Mouse (Mus musculus): Measurements from ENCODE around the gene Sin3a. TPM values are rescaled to one million over a fixed set of nuclear protein-coding genes. Genes with fewer than 3 reads are reported as not detected.

Gene Sin3a
- polyA plus RNA-seq, 1 experiment from 2014 or later: 15.7 TPM

DNA sequence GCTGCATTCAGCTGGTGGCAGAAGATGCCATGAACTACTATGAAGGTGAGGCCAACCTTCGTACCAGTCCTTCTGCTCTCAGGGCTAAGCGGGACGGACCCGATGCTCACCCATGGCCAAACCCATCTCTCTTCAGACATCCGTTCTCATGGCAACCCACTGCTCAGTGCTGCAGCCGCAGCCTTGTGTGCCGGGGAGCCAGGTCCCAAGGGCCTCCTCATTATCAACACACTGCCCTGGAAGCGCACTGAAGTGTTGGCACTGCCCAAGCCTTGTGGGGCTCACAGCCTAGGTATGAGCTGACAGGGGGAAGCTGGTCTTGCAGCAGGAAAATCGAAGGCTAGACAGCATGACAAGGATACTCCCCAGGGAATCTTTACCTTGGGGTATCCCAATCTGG is 67.3 kb downstream of the Sin3a start:
- H3K36me3 ChIP-seq: peaks cover 60% of the 10 kb centered on the region
- no peaks in the 10 kb centered on the region for H3K27me3 ChIP-seq
- no peak overlapping the region for H3K4me3 ChIP-seq
- no peak overlapping the region for H3K9ac ChIP-seq
- no peak overlapping the region for H3K4me2 ChIP-seq
- no peaks in the 10 kb centered on the region for H3K9me3 ChIP-seq (replicated peaks)
- peaks cover 5% of the 10 kb centered on the region for H3K4me1 ChIP-seq (replicated peaks)
- WGBS: 88% methylated on average over 9 of the region's 9 CpGs
- H3K27ac ChIP-seq: no peak overlapping the region
- no peak for ATAC-seq (replicated peaks; ENCODE audit: insufficient number of reproducible peaks, insufficient read depth, low FRiP score, low read depth)

DNA sequence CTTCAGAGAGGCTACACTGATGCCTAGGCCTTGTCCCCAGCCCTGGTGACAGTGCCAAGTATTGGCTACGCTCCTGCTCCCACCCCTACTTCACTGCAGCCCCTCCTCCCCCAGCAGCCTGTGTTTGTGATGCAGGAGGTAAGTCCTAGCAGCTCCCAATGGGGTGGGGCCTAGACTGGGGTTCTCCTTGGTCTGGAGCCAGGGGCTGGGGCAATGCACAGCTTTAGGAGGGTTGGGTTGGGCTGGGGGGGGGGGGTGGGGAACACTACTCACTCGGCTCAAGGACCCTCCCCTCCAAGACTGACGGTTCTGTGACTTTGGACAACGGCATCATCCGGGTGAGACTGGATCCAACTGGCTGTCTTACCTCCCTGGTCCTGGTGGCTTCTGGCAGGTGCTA is 67.7 kb downstream of the Sin3a start:
- no peak for ATAC-seq (replicated peaks; ENCODE audit: insufficient number of reproducible peaks, insufficient read depth, low FRiP score, low read depth)
- no peak overlapping the region for H3K4me3 ChIP-seq
- no peak overlapping the region for H3K4me2 ChIP-seq
- no peak overlapping the region for H3K27ac ChIP-seq
- no peaks in the 10 kb centered on the region for H3K27me3 ChIP-seq
- no peaks in the 10 kb centered on the region for H3K9me3 ChIP-seq (replicated peaks)
- H3K36me3 ChIP-seq: peaks cover 60% of the 10 kb centered on the region
- H3K4me1 ChIP-seq (replicated peaks): peaks cover 5% of the 10 kb centered on the region
- H3K9ac ChIP-seq: no peak overlapping the region
- 85% methylated on average over 5 of the region's 5 CpGs for WGBS

DNA sequence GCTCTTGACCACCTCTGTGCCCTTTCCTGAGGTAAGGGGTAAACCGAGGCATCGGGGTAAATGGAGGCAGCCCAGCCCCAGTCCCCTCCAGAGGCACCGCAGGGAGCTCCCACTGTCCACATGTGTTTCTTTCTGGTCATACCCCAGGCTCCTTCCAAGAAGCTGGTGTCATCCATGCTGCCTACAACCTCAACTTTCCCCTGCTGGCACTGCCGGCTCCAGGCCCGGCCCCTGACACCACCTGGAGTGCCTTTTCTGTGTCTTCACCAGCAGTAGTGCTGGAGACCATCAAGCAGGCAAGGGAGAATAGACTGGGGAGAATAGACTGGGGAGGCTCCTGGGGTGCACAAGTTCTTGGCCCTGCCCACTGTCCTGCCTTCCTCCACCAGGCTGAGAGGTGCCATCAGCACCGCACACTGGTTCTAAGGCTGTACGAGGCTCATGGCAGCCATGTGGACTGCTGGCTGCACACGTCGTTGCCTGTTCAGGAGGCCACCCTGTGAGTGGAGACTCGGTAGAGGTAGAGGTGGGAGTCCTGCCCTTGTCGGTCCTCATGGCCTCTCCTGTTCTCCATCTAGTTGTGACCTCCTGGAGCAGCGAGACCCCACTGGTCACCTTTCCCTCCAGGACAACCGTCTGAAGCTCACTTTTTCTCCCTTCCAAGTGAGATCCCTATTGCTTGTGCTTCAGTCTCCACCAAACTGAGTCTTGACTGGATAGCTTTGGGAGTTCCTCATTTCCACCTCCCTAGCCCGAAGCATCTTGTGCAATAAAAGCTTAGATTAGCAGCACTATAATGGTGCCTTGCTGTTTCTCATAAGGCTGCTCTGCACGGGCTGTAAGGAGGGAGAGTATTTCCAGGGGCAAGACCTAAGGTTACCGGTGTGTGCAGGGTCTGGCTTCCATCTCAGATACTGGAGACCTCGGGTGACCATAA is 69.8 kb downstream of the Sin3a start:
- 80% methylated on average over 17 of the region's 17 CpGs for WGBS
- Histone ChIP-seq H3K9me3 (replicated peaks) (no peaks in the 10 kb centered on the region), H3K4me3 (no peak overlapping the region), H3K27ac (peak overlapping the region; percentile 45; the same call in 1 of the 2 replicates), H3K9ac (no peak overlapping the region), H3K4me2 (no peak overlapping the region), H3K36me3 (peaks cover 53% of the 10 kb centered on the region), H3K27me3 (no peaks in the 10 kb centered on the region), H3K4me1 (replicated peaks) (peaks cover 5% of the 10 kb centered on the region)
- no peak for ATAC-seq (replicated peaks; ENCODE audit: insufficient number of reproducible peaks, insufficient read depth, low FRiP score, low read depth)

DNA sequence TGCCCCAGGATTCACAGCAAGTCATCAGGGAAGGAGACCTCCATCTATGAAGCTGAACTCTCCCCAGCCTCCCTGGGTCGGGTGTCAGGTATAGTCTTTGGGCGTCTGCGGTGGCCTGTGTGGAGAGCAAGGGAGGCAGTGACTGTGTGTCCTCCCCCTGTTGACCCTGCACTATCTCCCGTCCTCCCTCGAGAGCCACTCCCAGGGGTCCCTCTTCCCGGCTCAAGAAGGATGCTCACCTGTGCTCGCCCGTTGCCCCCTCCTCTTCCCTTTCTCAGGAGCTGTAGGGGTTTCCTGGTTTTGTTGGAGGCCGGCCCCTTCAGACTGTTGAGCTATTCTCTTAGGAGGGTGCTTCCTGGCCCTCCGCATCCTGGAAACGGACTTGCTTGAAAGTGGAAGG is 71.4 kb downstream of the Sin3a start:
- H3K9me3 ChIP-seq (replicated peaks): no peaks in the 10 kb centered on the region
- 78% methylated on average over 11 of the region's 11 CpGs for WGBS
- H3K4me1 ChIP-seq (replicated peaks): peaks cover 13% of the 10 kb centered on the region
- H3K36me3 ChIP-seq: peaks cover 38% of the 10 kb centered on the region
- H3K27ac ChIP-seq: no peak overlapping the region
- no peaks in the 10 kb centered on the region for H3K27me3 ChIP-seq
- ATAC-seq (replicated peaks; ENCODE audit: insufficient number of reproducible peaks, insufficient read depth, low FRiP score, low read depth): no peak
- H3K4me3 ChIP-seq: no peak overlapping the region
- no peak overlapping the region for H3K4me2 ChIP-seq
- no peak overlapping the region for H3K9ac ChIP-seq

DNA sequence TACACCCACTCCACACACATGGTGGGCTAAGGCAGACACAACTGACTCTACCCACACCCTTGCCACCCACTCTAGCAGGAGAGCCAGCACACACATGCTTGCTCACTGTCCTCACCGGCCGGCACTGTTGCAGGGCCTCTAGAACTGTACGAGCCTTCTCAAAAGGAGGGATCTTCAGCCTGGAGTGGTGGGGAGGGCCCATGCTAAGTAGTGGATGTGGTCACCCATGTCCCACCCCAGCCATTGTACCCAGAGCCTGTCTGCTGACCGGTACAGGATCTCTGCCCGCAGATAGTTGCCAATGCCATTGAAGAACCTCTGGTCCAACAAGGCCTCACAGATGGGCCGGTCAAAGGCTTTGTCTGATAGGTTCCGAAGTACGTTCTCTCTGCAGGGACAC is 73.0 kb downstream of the Sin3a start:
- H3K27me3 ChIP-seq: no peaks in the 10 kb centered on the region
- no peaks in the 10 kb centered on the region for H3K9me3 ChIP-seq (replicated peaks)
- H3K36me3 ChIP-seq: peaks cover 24% of the 10 kb centered on the region
- ATAC-seq (replicated peaks; ENCODE audit: insufficient number of reproducible peaks, insufficient read depth, low FRiP score, low read depth): no peak
- no peak overlapping the region for H3K4me2 ChIP-seq
- H3K4me3 ChIP-seq: no peak overlapping the region
- H3K9ac ChIP-seq: no peak overlapping the region
- WGBS: 88% methylated on average over 8 of the region's 8 CpGs
- H3K4me1 ChIP-seq (replicated peaks): peaks cover 17% of the 10 kb centered on the region
- H3K27ac ChIP-seq: no peak overlapping the region

DNA sequence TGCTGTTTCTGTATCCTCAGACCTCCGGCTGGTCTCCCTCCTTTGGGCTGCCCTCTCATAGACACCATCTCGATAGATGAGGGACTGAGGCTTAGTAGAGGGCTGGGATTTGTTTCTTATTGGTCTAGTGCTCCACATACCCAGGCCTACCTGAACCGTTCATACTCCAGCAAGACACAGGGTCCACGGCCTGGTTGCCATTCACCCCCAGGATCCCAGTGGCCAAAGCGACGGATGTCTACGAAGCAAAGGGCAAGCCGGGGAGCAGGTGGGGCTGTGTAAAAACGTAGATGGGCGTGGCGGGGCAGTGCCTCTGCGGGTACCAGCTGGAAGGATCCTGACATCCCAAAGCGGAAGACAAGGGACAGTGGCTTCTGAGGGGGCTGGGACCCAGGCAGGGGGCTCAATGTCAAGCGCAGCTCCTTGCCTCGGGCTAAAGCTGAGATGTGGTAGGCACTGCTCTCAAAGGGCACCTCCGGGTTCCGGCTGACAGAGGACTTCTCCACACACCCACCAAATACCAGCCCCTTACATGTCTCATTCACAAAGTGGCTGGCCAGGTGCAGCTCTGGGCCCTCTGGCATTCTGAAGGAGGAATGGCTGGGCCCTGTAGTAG is 74.7 kb downstream of the Sin3a start:
- no peak for ATAC-seq (replicated peaks; ENCODE audit: insufficient number of reproducible peaks, insufficient read depth, low FRiP score, low read depth)
- Histone ChIP-seq H3K4me1 (replicated peaks) (peaks cover 17% of the 10 kb centered on the region), H3K4me2 (peak overlapping the region; percentile 87; the same call in 1 of the 2 replicates), H3K4me3 (no peak overlapping the region), H3K36me3 (peaks cover 7% of the 10 kb centered on the region), H3K9ac (no peak overlapping the region), H3K27me3 (no peaks in the 10 kb centered on the region), H3K27ac (no peak overlapping the region), H3K9me3 (replicated peaks) (no peaks in the 10 kb centered on the region)
- WGBS: 86% methylated on average over 17 of the region's 17 CpGs

DNA sequence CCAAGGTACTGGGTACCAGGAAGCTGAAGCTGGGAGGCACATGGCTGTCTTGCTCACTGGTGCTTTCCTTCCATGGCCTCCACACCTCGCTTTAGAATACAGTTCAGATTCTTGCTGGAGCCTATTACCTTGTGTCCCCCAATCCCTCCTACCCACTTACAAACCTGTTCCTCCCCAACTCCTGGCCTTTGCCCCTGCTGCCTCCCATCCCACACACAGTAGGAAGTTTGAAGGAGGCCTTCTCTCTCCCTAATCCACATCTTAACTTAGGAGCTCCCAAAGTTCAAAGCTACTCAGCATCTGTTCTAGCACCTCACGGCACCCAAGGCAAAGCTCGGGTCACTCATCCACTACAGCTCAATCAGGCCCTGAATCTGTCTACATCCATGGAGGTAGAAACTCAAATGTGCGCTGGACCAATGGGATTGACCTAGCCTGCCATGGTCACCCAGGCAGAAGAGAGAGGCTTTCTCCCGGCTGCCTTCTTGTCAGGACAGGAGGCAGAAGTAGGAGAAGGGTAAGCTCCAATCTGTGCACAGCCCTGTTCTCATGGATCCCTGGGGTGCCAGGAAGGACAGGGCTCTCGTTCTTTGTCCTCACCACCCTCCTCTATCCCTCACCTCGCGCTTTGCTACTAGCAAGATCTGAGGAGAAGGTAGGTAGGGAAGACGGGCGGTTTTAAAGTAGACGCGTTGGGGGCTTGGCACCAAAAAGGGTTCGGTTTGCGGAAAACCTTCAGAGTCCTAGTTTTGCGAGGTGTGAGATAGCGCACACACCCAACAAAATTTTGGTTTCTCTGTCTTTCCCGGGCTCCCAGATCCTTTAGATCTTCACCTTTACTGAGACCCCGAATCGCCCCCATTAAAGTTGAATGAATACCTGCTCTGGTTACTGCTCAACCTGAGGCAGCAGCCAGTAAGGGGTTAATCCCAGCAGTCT is 75.6 kb downstream of the Sin3a start:
- H3K36me3 ChIP-seq: no peaks in the 10 kb centered on the region; the same call in 1 of the 2 replicates
- peak overlapping the region; percentile 74 for H3K9ac ChIP-seq
- WGBS: 7% methylated on average over 19 of the region's 19 CpGs
- peak overlapping the region; percentile 87 for H3K27ac ChIP-seq
- peak overlapping the region; percentile 87 for H3K4me2 ChIP-seq
- peaks cover 13% of the 10 kb centered on the region for H3K4me1 ChIP-seq (replicated peaks)
- H3K9me3 ChIP-seq (replicated peaks): no peaks in the 10 kb centered on the region
- no peaks in the 10 kb centered on the region for H3K27me3 ChIP-seq
- H3K4me3 ChIP-seq: peak overlapping the region; percentile 63
- no peak for ATAC-seq (replicated peaks; ENCODE audit: insufficient number of reproducible peaks, insufficient read depth, low FRiP score, low read depth)

DNA sequence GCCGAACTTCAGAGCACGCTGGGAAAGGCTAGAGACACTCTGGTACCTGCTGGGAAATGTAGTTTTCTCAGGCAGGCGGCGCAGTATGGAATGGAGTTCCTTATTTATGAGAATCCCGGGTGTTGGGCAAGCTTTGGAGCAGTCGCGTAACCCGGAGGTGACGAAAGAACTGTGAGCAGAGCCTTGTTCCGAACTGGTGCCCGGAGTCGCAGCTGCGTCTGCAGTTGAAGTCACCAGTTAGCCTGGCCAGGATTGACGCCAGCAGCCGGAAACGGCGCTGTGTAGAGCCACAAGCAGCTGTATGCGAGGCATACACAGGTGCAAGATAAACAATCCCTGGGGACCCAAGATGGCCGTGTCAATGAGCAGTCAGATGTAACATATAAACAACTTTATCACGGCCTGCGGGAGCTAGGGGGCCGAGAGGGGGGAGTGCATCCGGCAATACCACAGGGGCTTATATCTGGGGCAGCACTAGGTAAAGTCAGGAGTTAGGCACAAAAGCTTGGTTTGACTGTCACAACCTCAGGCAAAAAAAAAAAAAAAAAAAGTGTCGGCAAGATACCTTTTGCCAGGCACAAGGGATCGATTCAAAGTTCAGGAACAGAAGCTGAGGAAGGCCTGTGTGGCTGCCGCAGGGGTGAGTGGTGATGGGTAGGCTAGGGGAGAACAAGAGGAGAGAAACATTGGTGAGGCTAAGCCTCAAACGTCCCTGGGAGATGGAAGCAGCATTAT is 76.5 kb downstream of the Sin3a start, which contains the start of gene Neil1:
Gene Neil1 (minus strand): TSS at position 162 of the 735 bp plus-strand sequence.
- H3K4me3 ChIP-seq: peak within 1 kb of the TSS; percentile 63
- H3K27ac ChIP-seq: peak within 1 kb of the TSS; percentile 87
- H3K27me3 ChIP-seq: no peaks in the 10 kb centered on the region
- 1% methylated on average over 27 of the region's 27 CpGs for WGBS
- peak within 1 kb of the TSS; percentile 74 for H3K9ac ChIP-seq
- peaks cover 13% of the 10 kb centered on the region for H3K4me1 ChIP-seq (replicated peaks)
- ATAC-seq (replicated peaks; ENCODE audit: insufficient number of reproducible peaks, insufficient read depth, low FRiP score, low read depth): peak; percentile 89
- peak within 1 kb of the TSS; percentile 87 for H3K4me2 ChIP-seq
- H3K36me3 ChIP-seq: no peaks in the 10 kb centered on the region; the same call in 1 of the 2 replicates
- no peaks in the 10 kb centered on the region for H3K9me3 ChIP-seq (replicated peaks)

DNA sequence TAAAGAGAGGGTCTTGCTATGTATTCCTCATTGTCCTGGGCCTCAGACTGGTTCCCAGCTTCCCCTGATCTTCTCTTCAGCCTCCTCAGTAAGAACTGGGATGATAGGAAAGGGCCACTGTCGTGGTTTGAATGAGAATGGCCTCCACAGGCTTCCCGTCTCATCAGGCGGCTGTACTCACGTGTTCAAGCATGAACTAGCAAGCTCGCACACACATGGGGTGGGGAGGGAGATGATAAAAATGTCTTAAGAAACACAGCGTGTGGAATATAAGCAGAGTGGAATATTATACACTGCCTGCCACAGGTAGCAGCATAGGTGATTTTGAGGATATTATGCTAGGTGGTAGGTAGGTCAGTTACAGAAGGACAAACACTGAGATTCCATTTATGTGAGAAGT is 77.2 kb downstream of the Sin3a start:
- Histone ChIP-seq H3K4me3 (peak overlapping the region; percentile 63; the same call in 1 of the 2 replicates), H3K9me3 (replicated peaks) (no peaks in the 10 kb centered on the region), H3K9ac (no peak overlapping the region; the same call in 1 of the 2 replicates), H3K27ac (peak overlapping the region; percentile 87; the same call in 1 of the 2 replicates), H3K27me3 (no peaks in the 10 kb centered on the region), H3K36me3 (no peaks in the 10 kb centered on the region), H3K4me1 (replicated peaks) (peaks cover 13% of the 10 kb centered on the region), H3K4me2 (peak overlapping the region; percentile 87)
- ATAC-seq (replicated peaks; ENCODE audit: insufficient number of reproducible peaks, insufficient read depth, low FRiP score, low read depth): no peak
- 75% methylated on average over 6 of the region's 6 CpGs for WGBS

DNA sequence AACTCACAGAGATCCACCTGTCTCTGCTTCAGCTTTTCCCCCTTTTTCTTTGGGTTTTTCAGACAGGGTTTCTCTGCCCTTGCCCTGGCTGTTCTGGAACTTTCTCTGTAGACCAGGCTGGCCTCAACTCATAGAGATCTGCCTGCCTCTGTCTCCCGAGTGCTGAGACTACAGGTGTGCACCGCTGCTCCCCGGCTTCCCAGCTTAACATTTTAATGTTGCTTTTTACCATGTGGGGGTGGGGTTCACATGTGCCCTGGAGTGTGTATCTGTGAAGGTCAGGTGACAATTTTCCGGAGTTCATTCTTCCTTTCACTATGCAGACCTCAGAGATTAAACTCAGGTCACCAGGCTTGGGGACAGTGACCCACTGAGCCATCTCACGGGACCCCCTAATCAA is 78.4 kb downstream of the Sin3a start:
- Histone ChIP-seq H3K4me2 (no peak overlapping the region), H3K27ac (no peak overlapping the region), H3K27me3 (no peaks in the 10 kb centered on the region), H3K9ac (no peak overlapping the region), H3K4me3 (no peak overlapping the region), H3K9me3 (replicated peaks) (no peaks in the 10 kb centered on the region), H3K4me1 (replicated peaks) (peaks cover 13% of the 10 kb centered on the region), H3K36me3 (peaks cover 7% of the 10 kb centered on the region)
- no peak for ATAC-seq (replicated peaks; ENCODE audit: insufficient number of reproducible peaks, insufficient read depth, low FRiP score, low read depth)
- 75% methylated on average over 5 of the region's 5 CpGs for WGBS
